Mouse (Mus musculus): ENCODE results near the gene Gm20388. TPM values are rescaled to one million over a fixed set of nuclear protein-coding genes. Genes with fewer than 3 reads are reported as not detected.
A peak's percentile ranks its signal among the peaks of the same experiment; 100 is the strongest.

Gene Gm20388
- polyA plus RNA-seq, 1 experiment from 2014 or later: 1.4 TPM

DNA sequence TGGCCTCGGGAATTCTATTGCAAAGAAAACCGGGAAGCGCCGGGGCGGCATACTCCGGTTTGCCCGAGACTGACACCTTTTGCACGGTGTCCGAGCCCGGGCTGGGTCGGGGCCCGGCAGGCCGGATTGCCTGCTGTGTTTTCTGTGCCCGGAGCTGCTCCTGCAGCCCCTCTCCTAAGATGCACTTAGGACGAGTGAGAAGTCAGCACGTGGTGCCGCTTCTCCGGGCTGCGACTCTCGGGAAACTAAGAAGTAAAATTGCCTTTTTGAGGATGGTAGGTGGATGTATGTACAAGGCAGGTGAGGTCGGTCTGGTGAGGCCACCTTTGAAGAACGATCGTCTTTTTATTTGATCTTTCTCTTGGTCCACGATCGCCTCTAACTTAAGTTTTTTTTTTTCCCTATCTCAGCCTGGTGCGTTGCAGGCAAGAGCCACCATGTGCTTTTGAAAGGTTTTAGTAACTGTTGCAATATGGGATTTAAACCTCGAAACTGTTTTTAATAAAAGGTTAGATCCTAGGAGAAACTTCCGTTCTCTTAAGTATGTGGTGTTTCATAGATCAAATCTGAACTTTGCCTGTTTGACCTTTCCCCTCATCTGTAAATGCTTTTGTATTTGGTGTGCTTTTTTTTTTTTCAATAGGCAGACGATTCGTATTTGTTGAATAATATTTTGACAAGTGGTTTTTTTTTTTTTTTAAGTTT lies 769 bp downstream of the Gm20388 start:
- ATAC-seq (ENCODE audit: low read depth): peak; percentile 10

DNA sequence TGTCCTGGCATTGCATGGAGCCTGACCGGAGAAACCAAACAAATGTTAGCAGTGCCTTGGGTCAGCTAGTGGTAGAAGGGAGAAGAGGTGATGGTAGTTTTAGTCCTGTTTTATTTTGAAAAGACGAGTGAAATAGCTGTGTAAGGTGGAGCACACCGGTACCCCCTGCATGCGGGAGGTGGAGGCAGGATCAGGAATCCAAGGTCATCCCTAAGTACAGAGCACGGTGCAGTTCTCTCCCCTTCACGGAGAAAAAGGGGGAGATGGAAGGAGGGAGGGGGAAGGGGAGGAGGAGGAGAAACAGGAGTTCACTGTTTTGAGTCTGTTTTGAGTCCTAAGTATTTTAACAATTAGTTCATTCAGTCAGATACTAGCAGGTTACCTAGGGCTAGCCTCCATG lies 2.0 kb downstream of the Gm20388 start:
- Histone ChIP-seq H3K4me2 (ENCODE audit: low read depth, low read length) (peak overlapping the region; percentile 93), H3K27me3 (ENCODE audit: control insufficient read depth, insufficient read depth, low read depth, low read length) (no peaks in the 10 kb centered on the region), H3K9ac (ENCODE audit: low read depth, low read length) (peak overlapping the region; percentile 87), H3K36me3 (ENCODE audit: control insufficient read depth, insufficient read depth) (no peaks in the 10 kb centered on the region), H3K4me1 (ENCODE audit: control insufficient read depth, low read depth, low read length) (peaks cover 70% of the 10 kb centered on the region), H3K9me3 (replicated peaks; ENCODE audit: control insufficient read depth, low read length) (no peaks in the 10 kb centered on the region), H3K4me3 (ENCODE audit: low read depth, low read length) (peak overlapping the region; percentile 81), H3K27ac (ENCODE audit: low read length) (peak overlapping the region; percentile 75)
- 54% methylated on average over 6 of the region's 6 CpGs for WGBS (ENCODE audit: insufficient replicate concordance)
- ATAC-seq (ENCODE audit: low read depth): no peak

More for the DNA sequence above, 769 bp downstream of the Gm20388 start:
- H3K27me3 ChIP-seq (ENCODE audit: control insufficient read depth, insufficient read depth, low read depth, low read length): no peaks in the 10 kb centered on the region
- peaks cover 61% of the 10 kb centered on the region for H3K4me1 ChIP-seq (ENCODE audit: control insufficient read depth, low read depth, low read length)
- H3K36me3 ChIP-seq (ENCODE audit: control insufficient read depth, insufficient read depth): no peaks in the 10 kb centered on the region
- WGBS (ENCODE audit: insufficient replicate concordance): under 1% methylated on average over 30 of the region's 30 CpGs
- no peaks in the 10 kb centered on the region for H3K9me3 ChIP-seq (replicated peaks; ENCODE audit: control insufficient read depth, low read length)
- H3K4me2 ChIP-seq (ENCODE audit: low read depth, low read length): peak overlapping the region; percentile 93
- H3K4me3 ChIP-seq (ENCODE audit: low read depth, low read length): peak overlapping the region; percentile 81
- peak overlapping the region; percentile 87 for H3K9ac ChIP-seq (ENCODE audit: low read depth, low read length)
- H3K27ac ChIP-seq (ENCODE audit: low read length): peak overlapping the region; percentile 93

DNA sequence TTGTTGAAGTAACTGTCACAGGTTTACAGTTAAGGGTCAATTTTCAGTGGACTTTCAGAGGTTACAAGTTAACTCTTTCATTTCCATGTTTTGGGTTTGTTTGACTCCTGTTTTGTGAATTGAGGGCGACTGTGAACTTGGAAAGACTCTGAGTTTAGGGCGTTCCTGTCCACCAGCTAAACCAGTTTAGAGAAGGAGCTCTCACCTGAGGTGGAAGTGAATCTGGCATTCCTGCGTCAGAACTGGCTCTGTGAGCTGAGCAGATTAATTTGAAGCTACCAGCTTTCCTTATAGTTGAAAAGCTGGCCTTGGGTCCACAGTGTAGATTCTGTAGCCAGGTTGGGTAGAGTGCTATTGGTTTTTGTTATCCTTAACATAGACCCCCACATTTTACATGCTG lies 2.5 kb downstream of the Gm20388 start:
- Histone ChIP-seq H3K4me2 (ENCODE audit: low read depth, low read length) (peak overlapping the region; percentile 93), H3K9ac (ENCODE audit: low read depth, low read length) (peak overlapping the region; percentile 87), H3K4me3 (ENCODE audit: low read depth, low read length) (peak overlapping the region; percentile 81), H3K36me3 (ENCODE audit: control insufficient read depth, insufficient read depth) (no peaks in the 10 kb centered on the region), H3K9me3 (replicated peaks; ENCODE audit: control insufficient read depth, low read length) (no peaks in the 10 kb centered on the region), H3K27ac (ENCODE audit: low read length) (peak overlapping the region; percentile 75), H3K4me1 (ENCODE audit: control insufficient read depth, low read depth, low read length) (peaks cover 69% of the 10 kb centered on the region), H3K27me3 (ENCODE audit: control insufficient read depth, insufficient read depth, low read depth, low read length) (no peaks in the 10 kb centered on the region)
- 53% methylated on average over 3 of the region's 3 CpGs for WGBS (ENCODE audit: insufficient replicate concordance)
- ATAC-seq (ENCODE audit: low read depth): no peak

DNA sequence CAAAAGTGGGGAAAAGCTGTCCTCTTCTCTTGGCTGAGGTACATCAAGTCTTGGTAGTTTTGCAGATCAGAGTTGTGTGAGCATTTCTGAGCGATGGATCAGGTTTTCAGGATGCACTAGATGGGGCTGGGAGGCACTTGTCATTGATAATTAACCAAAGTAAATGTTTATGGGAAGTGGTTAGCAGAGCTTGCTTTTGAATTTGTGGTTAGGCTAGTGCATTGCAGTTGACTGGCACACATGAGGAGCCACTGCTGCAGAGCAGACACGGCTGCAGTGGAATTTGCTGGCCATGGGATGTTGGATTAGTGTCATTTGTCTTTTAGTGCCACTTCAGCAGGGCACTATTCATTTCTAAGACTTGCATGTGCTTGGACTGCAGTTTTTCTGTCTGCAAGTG lies 3.5 kb downstream of the Gm20388 start:
- no peak for ATAC-seq (ENCODE audit: low read depth)
- H3K4me3 ChIP-seq (ENCODE audit: low read depth, low read length): peak overlapping the region; percentile 5
- 13% methylated on average over 2 of the region's 2 CpGs for WGBS (ENCODE audit: insufficient replicate concordance)
- peak overlapping the region; percentile 75 for H3K27ac ChIP-seq (ENCODE audit: low read length)
- no peaks in the 10 kb centered on the region for H3K36me3 ChIP-seq (ENCODE audit: control insufficient read depth, insufficient read depth)
- peaks cover 71% of the 10 kb centered on the region for H3K4me1 ChIP-seq (ENCODE audit: control insufficient read depth, low read depth, low read length)
- no peaks in the 10 kb centered on the region for H3K9me3 ChIP-seq (replicated peaks; ENCODE audit: control insufficient read depth, low read length)
- H3K27me3 ChIP-seq (ENCODE audit: control insufficient read depth, insufficient read depth, low read depth, low read length): no peaks in the 10 kb centered on the region
- H3K9ac ChIP-seq (ENCODE audit: low read depth, low read length): peak overlapping the region; percentile 87
- peak overlapping the region; percentile 93 for H3K4me2 ChIP-seq (ENCODE audit: low read depth, low read length)

DNA sequence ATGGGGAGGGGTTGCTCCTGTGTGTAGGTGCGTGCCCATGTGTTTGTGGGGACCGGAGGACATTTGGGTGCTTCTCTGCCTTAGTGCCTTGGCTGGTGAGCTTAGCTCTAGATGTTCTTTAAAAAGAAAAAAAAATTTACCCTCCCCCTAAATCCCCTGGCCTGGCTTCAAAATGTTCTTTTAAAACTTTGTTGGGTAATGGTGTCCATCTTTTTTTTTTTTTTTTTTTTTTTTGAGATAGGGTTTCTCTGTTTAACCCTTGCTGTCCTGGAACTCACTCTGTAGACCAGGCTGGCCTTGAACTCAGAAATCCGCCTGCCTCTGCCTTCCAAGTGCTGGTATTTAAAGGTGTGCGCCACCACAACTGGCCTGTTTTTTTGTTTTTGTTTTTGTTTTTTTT lies 4.7 kb downstream of the Gm20388 start:
- Histone ChIP-seq H3K9me3 (replicated peaks; ENCODE audit: control insufficient read depth, low read length) (no peaks in the 10 kb centered on the region), H3K9ac (ENCODE audit: low read depth, low read length) (peak overlapping the region; percentile 87; the same call in 1 of the 2 replicates), H3K4me3 (ENCODE audit: low read depth, low read length) (no peak overlapping the region), H3K27ac (ENCODE audit: low read length) (peak overlapping the region; percentile 75), H3K4me1 (ENCODE audit: control insufficient read depth, low read depth, low read length) (peaks cover 74% of the 10 kb centered on the region), H3K36me3 (ENCODE audit: control insufficient read depth, insufficient read depth) (no peaks in the 10 kb centered on the region), H3K27me3 (ENCODE audit: control insufficient read depth, insufficient read depth, low read depth, low read length) (no peaks in the 10 kb centered on the region), H3K4me2 (ENCODE audit: low read depth, low read length) (peak overlapping the region; percentile 93)
- 77% methylated on average over 4 of the region's 4 CpGs for WGBS (ENCODE audit: insufficient replicate concordance)
- ATAC-seq (ENCODE audit: low read depth): no peak

DNA sequence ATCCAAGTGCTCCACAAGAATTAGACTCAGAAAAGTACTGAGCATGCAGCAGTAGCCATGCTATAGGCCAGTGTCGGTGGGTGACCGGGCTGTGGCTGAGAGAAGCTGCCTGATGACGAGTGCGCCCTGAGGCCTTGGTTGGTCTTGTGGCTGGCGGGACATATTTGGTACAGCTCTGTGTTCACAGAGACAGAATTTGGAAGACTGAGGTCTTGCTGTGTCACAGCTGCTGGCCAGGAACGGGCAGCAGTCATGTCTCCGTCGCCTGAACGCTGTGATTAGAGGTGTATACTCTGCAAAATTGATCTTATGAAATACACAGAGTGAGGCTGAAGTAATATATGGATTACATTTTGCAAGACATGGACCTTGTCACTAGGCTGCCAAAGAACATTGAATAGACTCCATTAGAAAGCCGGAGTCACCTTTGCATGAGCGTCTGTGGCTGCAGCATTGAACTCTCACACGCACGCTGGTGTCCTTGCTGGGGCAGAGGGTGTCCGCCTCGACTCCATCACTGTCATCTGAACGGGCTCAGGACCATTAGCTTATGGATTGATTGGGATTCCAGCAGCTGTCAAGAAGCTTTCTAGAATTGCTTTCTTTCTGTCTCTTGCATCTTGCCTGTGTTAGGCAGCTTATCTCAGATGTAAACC lies 5.7 kb downstream of the Gm20388 start:
- WGBS (ENCODE audit: insufficient replicate concordance): 57% methylated on average over 16 of the region's 16 CpGs
- peaks cover 85% of the 10 kb centered on the region for H3K4me1 ChIP-seq (ENCODE audit: control insufficient read depth, low read depth, low read length)
- H3K27me3 ChIP-seq (ENCODE audit: control insufficient read depth, insufficient read depth, low read depth, low read length): no peaks in the 10 kb centered on the region
- no peak for ATAC-seq (ENCODE audit: low read depth)
- peak overlapping the region; percentile 15; the same call in 1 of the 2 replicates for H3K4me3 ChIP-seq (ENCODE audit: low read depth, low read length)
- H3K9ac ChIP-seq (ENCODE audit: low read depth, low read length): peak overlapping the region; percentile 64
- H3K4me2 ChIP-seq (ENCODE audit: low read depth, low read length): peak overlapping the region; percentile 71
- peak overlapping the region; percentile 93 for H3K27ac ChIP-seq (ENCODE audit: low read length)
- no peaks in the 10 kb centered on the region for H3K9me3 ChIP-seq (replicated peaks; ENCODE audit: control insufficient read depth, low read length)
- H3K36me3 ChIP-seq (ENCODE audit: control insufficient read depth, insufficient read depth): no peaks in the 10 kb centered on the region

DNA sequence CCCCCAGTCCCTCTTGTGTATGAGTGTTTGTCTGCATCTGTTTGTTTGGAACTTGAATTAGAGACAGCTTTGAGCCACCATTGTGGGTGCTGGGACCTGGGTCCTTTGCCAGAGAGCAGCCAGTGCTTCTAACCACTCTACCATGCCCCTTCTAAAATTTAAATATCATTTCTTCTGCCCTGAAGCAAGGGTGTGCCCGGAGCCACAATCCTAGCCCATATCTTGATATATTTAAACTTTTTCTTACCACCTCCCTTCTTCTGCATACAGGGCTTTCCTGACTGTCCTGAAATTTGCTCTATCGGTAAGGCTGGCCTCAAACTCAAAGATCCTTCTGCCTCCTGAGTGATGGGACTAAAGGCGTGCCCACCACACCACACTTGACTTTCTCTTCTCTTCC lies 6.8 kb downstream of the Gm20388 start:
- Histone ChIP-seq H3K36me3 (ENCODE audit: control insufficient read depth, insufficient read depth) (no peaks in the 10 kb centered on the region), H3K4me2 (ENCODE audit: low read depth, low read length) (peak overlapping the region; percentile 71), H3K9me3 (replicated peaks; ENCODE audit: control insufficient read depth, low read length) (no peaks in the 10 kb centered on the region), H3K4me3 (ENCODE audit: low read depth, low read length) (peak overlapping the region; percentile 45), H3K9ac (ENCODE audit: low read depth, low read length) (peak overlapping the region; percentile 64), H3K27ac (ENCODE audit: low read length) (peak overlapping the region; percentile 93), H3K27me3 (ENCODE audit: control insufficient read depth, insufficient read depth, low read depth, low read length) (no peaks in the 10 kb centered on the region), H3K4me1 (ENCODE audit: control insufficient read depth, low read depth, low read length) (peaks cover 80% of the 10 kb centered on the region)
- 37% methylated on average over 3 of the region's 3 CpGs for WGBS (ENCODE audit: insufficient replicate concordance)
- peak; percentile 38 for ATAC-seq (ENCODE audit: low read depth)

DNA sequence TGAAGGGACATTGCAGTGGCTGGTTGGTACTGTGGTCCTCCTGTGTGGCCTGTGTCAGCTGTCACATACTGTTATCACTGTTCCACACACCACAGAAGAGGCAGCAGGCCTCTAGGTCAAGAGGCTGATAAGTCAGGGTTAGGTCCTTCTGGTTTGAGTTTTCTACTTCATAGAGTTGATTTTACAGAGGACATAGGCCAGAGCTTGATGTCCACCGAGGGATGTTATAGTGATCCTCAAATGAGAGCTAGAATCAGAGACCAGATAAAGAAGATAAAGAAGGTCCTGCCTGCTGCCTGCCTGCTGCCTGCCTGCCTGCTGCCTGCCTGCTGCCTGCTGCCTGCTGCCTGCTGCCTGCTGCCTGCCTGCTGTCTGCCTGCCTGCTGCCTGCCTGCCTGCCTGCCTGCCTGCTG lies 7.5 kb downstream of the Gm20388 start:
- peak overlapping the region; percentile 64 for H3K9ac ChIP-seq (ENCODE audit: low read depth, low read length)
- no peaks in the 10 kb centered on the region for H3K9me3 ChIP-seq (replicated peaks; ENCODE audit: control insufficient read depth, low read length)
- WGBS (ENCODE audit: insufficient replicate concordance): 25% methylated on average over 1 of the region's 1 CpGs
- H3K4me1 ChIP-seq (ENCODE audit: control insufficient read depth, low read depth, low read length): peaks cover 73% of the 10 kb centered on the region
- H3K36me3 ChIP-seq (ENCODE audit: control insufficient read depth, insufficient read depth): no peaks in the 10 kb centered on the region
- peak; percentile 99 for ATAC-seq (ENCODE audit: low read depth)
- H3K27ac ChIP-seq (ENCODE audit: low read length): peak overlapping the region; percentile 93
- peak overlapping the region; percentile 47 for H3K4me3 ChIP-seq (ENCODE audit: low read depth, low read length)
- H3K27me3 ChIP-seq (ENCODE audit: control insufficient read depth, insufficient read depth, low read depth, low read length): no peaks in the 10 kb centered on the region
- H3K4me2 ChIP-seq (ENCODE audit: low read depth, low read length): peak overlapping the region; percentile 71

DNA sequence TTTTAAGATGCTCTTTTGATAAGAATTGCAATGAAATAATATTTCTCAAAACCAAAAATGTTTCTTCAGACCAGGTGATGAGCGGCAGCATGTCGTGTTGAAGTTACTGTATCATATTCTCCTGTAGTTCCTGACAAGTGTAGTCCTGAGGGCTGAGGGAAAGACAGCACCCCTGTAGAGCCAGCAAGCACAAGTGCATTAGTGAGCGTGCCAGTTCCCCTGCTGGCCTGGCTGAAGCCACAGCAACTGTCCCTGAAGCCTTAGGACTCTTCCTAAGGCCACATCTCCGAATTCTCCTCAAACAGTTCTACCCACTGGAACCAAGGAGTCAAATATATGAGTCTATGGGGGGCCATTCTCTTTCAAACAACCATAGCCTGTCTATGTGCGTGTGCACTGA lies 12.6 kb downstream of the Gm20388 start:
- Histone ChIP-seq H3K4me2 (ENCODE audit: low read depth, low read length) (no peak overlapping the region), H3K4me3 (ENCODE audit: low read depth, low read length) (no peak overlapping the region), H3K9ac (ENCODE audit: low read depth, low read length) (no peak overlapping the region), H3K27ac (ENCODE audit: low read length) (no peak overlapping the region), H3K36me3 (ENCODE audit: control insufficient read depth, insufficient read depth) (no peaks in the 10 kb centered on the region), H3K9me3 (replicated peaks; ENCODE audit: control insufficient read depth, low read length) (no peaks in the 10 kb centered on the region), H3K27me3 (ENCODE audit: control insufficient read depth, insufficient read depth, low read depth, low read length) (no peaks in the 10 kb centered on the region), H3K4me1 (ENCODE audit: control insufficient read depth, low read depth, low read length) (peaks cover 58% of the 10 kb centered on the region)
- ATAC-seq (ENCODE audit: low read depth): no peak
- 85% methylated on average over 5 of the region's 5 CpGs for WGBS (ENCODE audit: insufficient replicate concordance)

Data from liver, embryonic 16.5 days (tissue).